Mouse (Mus musculus) kidney, embryonic 16.5 days (tissue): ENCODE results near the gene Atad3a. TPM values are rescaled to one million over a fixed set of nuclear protein-coding genes. Genes with fewer than 3 reads are reported as not detected.

ENCODE experiments used
- ATAC-seq: fragments of 200-750 bp; cut with Nextera tagmentation; 2 replicates; pipeline ENCODE4 v1.8.0; 2017; ENCODE audit warnings: moderate TSS enrichment; ENCODE audit not compliant: low FRiP score, low TSS enrichment
- H3K27ac ChIP-seq: fragments of 300-500 bp; sonication (generic); 2 replicates; pipeline ENCODE4 v1.5.1; 2014; ENCODE audit warnings: low read length
- H3K27me3 ChIP-seq: fragments of 300-500 bp; sonication (generic); 2 replicates; pipeline ENCODE4 v1.6.1; 2014; ENCODE audit warnings: low read length, control low read depth, mixed read lengths; ENCODE audit not compliant: insufficient read depth
- H3K36me3 ChIP-seq: fragments of 300-500 bp; sonication (generic); 2 replicates; pipeline ENCODE4 v1.6.1; 2014; ENCODE audit warnings: low read length, control low read depth, mixed read lengths; ENCODE audit not compliant: insufficient read depth
- H3K4me1 ChIP-seq: fragments of 300-500 bp; sonication (generic); 2 replicates; pipeline ENCODE4 v1.6.1; 2014; ENCODE audit warnings: low read length, control low read depth, mixed read lengths; ENCODE audit not compliant: insufficient read depth
- H3K4me2 ChIP-seq: fragments of 300-500 bp; sonication (generic); replicated peaks from 2 replicates; pipeline ENCODE4 v1.6.1; 2014; ENCODE audit warnings: low read depth, low read length
- H3K4me3 ChIP-seq: fragments of 300-500 bp; sonication (generic); 2 replicates; pipeline ENCODE4 v1.5.1; 2014; ENCODE audit warnings: mild to moderate bottlenecking, low read length
- H3K9ac ChIP-seq: fragments of 300-500 bp; sonication (generic); replicated peaks from 2 replicates; pipeline ENCODE4 v1.6.1; 2014; ENCODE audit warnings: low read length
- H3K9me3 ChIP-seq: fragments of 300-500 bp; sonication (generic); 2 replicates; pipeline ENCODE4 v1.6.1; 2016; ENCODE audit warnings: low read length, control low read depth
- WGBS: fragments of 180-500 bp; shearing (Covaris S2); extraction: QIAGEN DNeasy Blood & Tissue Kit; methylation state at CpG from one replicate; pipeline ENCODE4 v1.1.7; 2014; 5-methylcytosine and 5-hydroxymethylcytosine counted together
- polyA plus RNA-seq: library from polyadenylated mRNA; unstranded; fragments of >200 nt; fragmentation: Nextera tagmentation; extraction: Ambion mirVana; gene quantifications from 2 replicates; pipeline ENCODE4 v1.2.1, GENCODE M21; 2015

Atad3a gene
- polyA plus RNA-seq, 1 experiment from 2014 or later: 142 TPM

- H3K4me3 ChIP-seq: no peak overlapping the region
- no peak for ATAC-seq
- H3K9me3 ChIP-seq: no peaks in the 10 kb centered on the region
- peaks cover 5% of the 10 kb centered on the region; the same call in 1 of the 2 replicates for H3K27me3 ChIP-seq
- H3K9ac ChIP-seq: 0 out of 2 replicates have a peak overlapping the region, but pooled peaks have one; percentile 2
- no peak overlapping the region for H3K4me2 ChIP-seq
- no peaks in the 10 kb centered on the region for H3K36me3 ChIP-seq
- peaks cover 28% of the 10 kb centered on the region for H3K4me1 ChIP-seq
- 52% methylated on average over 2 of the region's 2 CpGs for WGBS
- H3K27ac ChIP-seq: no peak overlapping the region
Measured at GRCm38 (mm10) chr4:155776704-155777335, 15.9 kb upstream of the Atad3a start.

- Histone ChIP-seq H3K9ac (no peak overlapping the region), H3K4me3 (no peak overlapping the region), H3K4me2 (no peak overlapping the region), H3K36me3 (no peaks in the 10 kb centered on the region), H3K27me3 (peaks cover 5% of the 10 kb centered on the region; the same call in 1 of the 2 replicates), H3K9me3 (no peaks in the 10 kb centered on the region), H3K4me1 (peaks cover 25% of the 10 kb centered on the region), H3K27ac (peak overlapping the region; percentile 20; the same call in 1 of the 2 replicates)
- WGBS: 79% methylated on average over 3 of the region's 3 CpGs
- ATAC-seq: no peak
Measured at GRCm38 (mm10) chr4:155775855-155776254, 15.0 kb upstream of the Atad3a start.

GRCm38 (mm10) chr4:155774971-155775740, 14.3 kb upstream of the Atad3a start:
- Histone ChIP-seq H3K9ac (no peak overlapping the region), H3K36me3 (no peaks in the 10 kb centered on the region), H3K4me2 (peak overlapping the region; percentile 79), H3K9me3 (no peaks in the 10 kb centered on the region), H3K27ac (peak overlapping the region; percentile 31; the same call in 1 of the 2 replicates), H3K4me1 (peaks cover 29% of the 10 kb centered on the region), H3K27me3 (peaks cover 5% of the 10 kb centered on the region; the same call in 1 of the 2 replicates), H3K4me3 (peak overlapping the region; percentile 44)
- WGBS: 52% methylated on average over 9 of the region's 9 CpGs
- ATAC-seq: no peak

- Histone ChIP-seq H3K27me3 (peaks cover 5% of the 10 kb centered on the region; the same call in 1 of the 2 replicates), H3K4me3 (peak within 1 kb of the TSS; percentile 44), H3K9ac (peak within 1 kb of the TSS; percentile 63), H3K9me3 (no peaks in the 10 kb centered on the region), H3K4me2 (peak within 1 kb of the TSS; percentile 79), H3K27ac (peak within 1 kb of the TSS; percentile 31; the same call in 1 of the 2 replicates), H3K36me3 (no peaks in the 10 kb centered on the region), H3K4me1 (peaks cover 32% of the 10 kb centered on the region)
- WGBS: 0% methylated on average over 35 of the region's 35 CpGs
- ATAC-seq: peak; percentile 69
Measured at GRCm38 (mm10) chr4:155774280-155774754, 13.4 kb upstream of the Atad3a start, which contains the start of gene Vwa1. Vwa1 (minus strand) TSS chr4:155774698.

- Histone ChIP-seq H3K4me1 (peaks cover 32% of the 10 kb centered on the region), H3K36me3 (no peaks in the 10 kb centered on the region), H3K27ac (no peak overlapping the region), H3K9me3 (no peaks in the 10 kb centered on the region), H3K9ac (no peak overlapping the region), H3K4me2 (peak overlapping the region; percentile 79), H3K27me3 (peaks cover 5% of the 10 kb centered on the region; the same call in 1 of the 2 replicates), H3K4me3 (peak overlapping the region; percentile 44)
- 41% methylated on average over 5 of the region's 5 CpGs for WGBS
- ATAC-seq: no peak
Measured at GRCm38 (mm10) chr4:155773335-155774078, 12.6 kb upstream of the Atad3a start.

GRCm38 (mm10) chr4:155772786-155773185, 11.9 kb upstream of the Atad3a start:
- Histone ChIP-seq H3K4me2 (no peak overlapping the region), H3K27me3 (peaks cover 5% of the 10 kb centered on the region; the same call in 1 of the 2 replicates), H3K27ac (no peak overlapping the region), H3K9ac (no peak overlapping the region), H3K4me1 (peaks cover 32% of the 10 kb centered on the region), H3K4me3 (no peak overlapping the region), H3K9me3 (no peaks in the 10 kb centered on the region), H3K36me3 (no peaks in the 10 kb centered on the region)
- WGBS: 87% methylated on average over 13 of the region's 13 CpGs
- no peak for ATAC-seq

- Histone ChIP-seq H3K9me3 (no peaks in the 10 kb centered on the region), H3K4me1 (peaks cover 29% of the 10 kb centered on the region), H3K27ac (no peak overlapping the region), H3K27me3 (peaks cover 5% of the 10 kb centered on the region; the same call in 1 of the 2 replicates), H3K9ac (no peak overlapping the region), H3K36me3 (no peaks in the 10 kb centered on the region), H3K4me3 (no peak overlapping the region), H3K4me2 (no peak overlapping the region)
- 64% methylated on average over 2 of the region's 2 CpGs for WGBS
- ATAC-seq: no peak
Measured at GRCm38 (mm10) chr4:155771706-155772105, 10.8 kb upstream of the Atad3a start.

GRCm38 (mm10) chr4:155770626-155771025, 9.7 kb upstream of the Atad3a start:
- 36% methylated on average over 24 of the region's 24 CpGs for WGBS
- peak overlapping the region; percentile 53 for H3K4me3 ChIP-seq
- peak; percentile 14 for ATAC-seq
- peak overlapping the region; percentile 75 for H3K9ac ChIP-seq
- no peaks in the 10 kb centered on the region for H3K36me3 ChIP-seq
- no peak overlapping the region for H3K27ac ChIP-seq
- H3K4me1 ChIP-seq: peaks cover 26% of the 10 kb centered on the region
- peak overlapping the region; percentile 65 for H3K4me2 ChIP-seq
- peaks cover 5% of the 10 kb centered on the region; the same call in 1 of the 2 replicates for H3K27me3 ChIP-seq
- H3K9me3 ChIP-seq: no peaks in the 10 kb centered on the region

GRCm38 (mm10) chr4:155769880-155770512, 9.1 kb upstream of the Atad3a start:
- Histone ChIP-seq H3K4me3 (peak overlapping the region; percentile 53), H3K4me2 (peak overlapping the region; percentile 65), H3K36me3 (no peaks in the 10 kb centered on the region), H3K27me3 (peaks cover 5% of the 10 kb centered on the region; the same call in 1 of the 2 replicates), H3K9ac (peak overlapping the region; percentile 75), H3K9me3 (no peaks in the 10 kb centered on the region), H3K4me1 (peaks cover 21% of the 10 kb centered on the region), H3K27ac (peak overlapping the region; percentile 48)
- WGBS: under 1% methylated on average over 39 of the region's 39 CpGs
- peak; percentile 89 for ATAC-seq
